Mouse (Mus musculus) spleen, adult 10 weeks (tissue): Measurements from ENCODE around the gene 2510039O18Rik. TPM values are rescaled to one million over a fixed set of nuclear protein-coding genes. Genes with fewer than 3 reads are reported as not detected.

Experiments
- polyA plus RNA-seq: library from polyadenylated mRNA; stranded (reverse); fragments of 350-450 nt; fragmentation: Illumina TruSeq; extraction: RNeasy Lipid Tissue Mini Kit (QIAGEN cat#74804); gene quantifications from one replicate; pipeline ENCODE4 v1.2.3, GENCODE M21; 2015; ENCODE audit warnings: low replicate concordance; ENCODE audit not compliant: insufficient read depth

Gene 2510039O18Rik
- 15.4 TPM for polyA plus RNA-seq

DNA sequence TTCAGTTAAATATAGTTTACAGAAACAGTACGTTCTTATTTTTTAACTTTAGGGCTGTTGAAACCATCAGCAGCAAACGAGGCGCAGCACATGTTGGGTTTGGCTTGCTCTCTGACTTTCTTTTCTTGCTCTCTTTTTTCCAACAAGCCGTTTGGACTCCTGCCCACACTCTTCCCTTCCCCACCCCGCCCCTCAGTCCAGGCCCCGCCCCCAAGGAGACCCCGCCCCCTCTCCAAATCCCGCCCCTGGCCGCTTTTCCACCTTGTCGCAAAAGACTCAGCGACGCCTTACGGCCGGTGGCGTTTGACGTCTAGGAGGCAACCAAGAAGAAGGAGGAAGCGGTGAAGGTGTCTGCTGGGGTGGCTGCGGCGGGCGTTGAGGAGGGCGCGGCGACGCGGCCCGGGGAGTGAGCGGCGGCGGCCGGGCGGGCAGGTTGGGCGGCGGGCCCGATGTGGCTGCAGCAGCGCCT, at the start of gene 2510039O18Rik:
2510039O18Rik (plus strand) TSS at position 320 of the 469 bp plus-strand sequence.

DNA sequence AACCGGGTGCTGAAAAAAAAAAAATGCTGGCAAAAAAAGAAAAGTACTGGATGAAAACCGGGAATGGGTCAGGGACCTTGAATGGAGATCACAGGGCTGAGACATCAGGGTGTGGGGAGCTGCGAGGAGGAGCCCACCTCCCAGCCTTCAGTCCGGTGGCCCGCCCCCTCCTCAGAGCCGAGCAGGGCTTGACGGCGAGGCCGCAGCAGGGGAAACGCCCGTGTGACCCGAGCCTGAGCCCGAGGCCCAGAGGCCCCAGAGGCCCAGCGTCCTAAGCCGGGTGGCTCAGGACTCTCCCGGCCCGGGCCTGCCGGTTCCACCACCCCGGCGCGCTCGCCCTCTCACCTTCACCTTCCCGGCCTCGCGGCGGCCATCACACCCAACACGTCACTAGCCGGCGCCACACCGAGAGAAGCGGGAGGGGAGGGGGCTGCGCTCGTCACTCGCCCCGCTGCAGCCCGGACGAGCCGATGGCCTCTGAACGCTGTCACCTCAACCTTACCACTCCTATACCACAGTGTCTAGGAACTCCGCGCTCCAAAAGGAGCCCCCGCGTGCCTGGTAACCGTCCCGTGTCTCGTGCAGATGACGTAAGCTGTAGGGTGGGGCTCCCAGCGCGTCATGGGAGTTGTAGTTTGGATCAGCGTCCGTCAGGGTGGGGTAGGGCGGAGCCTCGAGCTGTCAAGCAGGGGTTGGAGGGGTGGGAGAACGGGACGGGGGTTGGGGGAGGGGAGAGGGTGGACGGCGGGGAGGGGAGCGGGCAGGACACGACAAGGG, 36.2 kb upstream of the 2510039O18Rik start, which contains the start of gene Mfn2:
Mfn2 (minus strand) TSS at position 392 of the 777 bp plus-strand sequence.

GRCm38 (mm10) chr4:147936331-147936954, 4.3 kb upstream of the 2510039O18Rik start, which contains the start of gene Plod1:
TSS of gene Plod1 (minus strand) at chr4:147936767.

DNA sequence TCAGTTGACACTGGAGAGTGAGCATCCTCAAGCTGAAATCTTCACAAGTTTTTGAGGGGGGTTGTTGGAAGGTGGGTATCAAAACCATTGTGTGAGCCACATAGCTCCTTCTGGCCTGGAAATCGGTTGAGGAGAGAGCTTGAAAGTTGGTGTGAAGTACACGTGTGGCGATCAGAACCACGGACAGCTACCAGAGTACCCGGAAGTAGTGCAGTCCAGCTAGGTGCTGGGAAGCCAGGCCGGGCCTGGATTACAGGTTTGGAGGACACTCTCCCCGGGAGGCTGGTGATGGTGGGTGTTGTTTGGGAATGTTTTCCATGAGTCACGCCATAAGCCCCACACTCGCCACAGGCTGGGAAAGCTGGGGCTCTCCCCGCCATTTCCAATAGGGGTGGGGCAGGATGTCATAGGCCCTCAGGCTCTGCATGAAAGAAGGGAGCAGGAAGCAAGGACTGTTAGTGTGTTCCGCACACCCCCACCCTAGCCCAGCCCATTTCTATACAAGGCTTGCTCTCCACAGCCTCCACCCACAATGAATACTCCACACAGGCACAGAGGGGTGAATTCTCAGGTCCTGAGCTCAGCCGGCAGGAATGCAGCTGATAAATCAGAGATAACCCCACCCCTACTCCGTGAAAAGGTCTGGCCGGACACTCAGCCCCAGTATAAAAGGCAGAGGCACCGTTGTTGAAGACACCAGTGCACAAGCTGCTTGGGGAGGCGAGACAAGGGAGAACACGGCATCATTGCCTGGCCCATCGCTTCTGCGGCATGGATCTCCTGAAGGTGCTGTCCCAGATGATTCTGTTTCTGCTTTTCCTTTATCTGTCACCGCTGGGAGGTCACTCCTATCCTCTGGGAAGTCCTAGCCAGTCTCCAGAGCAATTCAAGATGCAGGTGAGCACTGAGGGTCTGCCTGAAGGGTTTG, 44.8 kb downstream of the 2510039O18Rik start, which contains the start of gene Nppb:
Nppb (plus strand) TSS at position 584 of the 928 bp plus-strand sequence.

Other genes with a start within 250 kb of the 2510039O18Rik start
- gene Zfp534, start 238.3 kb upstream of the 2510039O18Rik start, polyA plus RNA-seq = not detected
- gene Zfp984, start 131.1 kb upstream of the 2510039O18Rik start, polyA plus RNA-seq = 66.8 TPM
- gene Zfp933, start 92.5 kb upstream of the 2510039O18Rik start, polyA plus RNA-seq = 16.7 TPM
- gene Miip, start 72.1 kb upstream of the 2510039O18Rik start, polyA plus RNA-seq = 28.4 TPM
- gene Fv1, start 71.9 kb upstream of the 2510039O18Rik start, polyA plus RNA-seq = 18.5 TPM
- 21.7 TPM for gene Mfn2, start 36.2 kb upstream of the 2510039O18Rik start, polyA plus RNA-seq
- gene Plod1, start 4.1 kb upstream of the 2510039O18Rik start, polyA plus RNA-seq = 8.6 TPM
- gene Nppb, start 44.9 kb downstream of the 2510039O18Rik start, polyA plus RNA-seq = not detected
- gene Nppa, start 59.8 kb downstream of the 2510039O18Rik start, polyA plus RNA-seq = not detected
- gene Clcn6, start 97.9 kb downstream of the 2510039O18Rik start, polyA plus RNA-seq = 14.1 TPM
- 11.6 TPM for gene Mthfr, start 98.2 kb downstream of the 2510039O18Rik start, polyA plus RNA-seq
- gene Agtrap, start 147.1 kb downstream of the 2510039O18Rik start, polyA plus RNA-seq = 13.4 TPM
- 16.3 TPM for gene Mad2l2, start 189.5 kb downstream of the 2510039O18Rik start, polyA plus RNA-seq
- 2.5 TPM for gene Draxin, start 189.8 kb downstream of the 2510039O18Rik start, polyA plus RNA-seq
- 15.7 TPM for gene Fbxo6, start 211.2 kb downstream of the 2510039O18Rik start, polyA plus RNA-seq
- 2.1 TPM for gene Fbxo44, start 219.6 kb downstream of the 2510039O18Rik start, polyA plus RNA-seq
- gene Fbxo2, start 219.7 kb downstream of the 2510039O18Rik start, polyA plus RNA-seq = not detected